Mouse (Mus musculus): Measurements from ENCODE around the gene Gm5414.

GRCm38 (mm10) chr15:101575506-101575905 is 52.5 kb downstream of the Gm5414 start:
- TF ChIP-seq POLR2A (IDR thresholded peaks at IDR 0.05; ENCODE audit: low read depth, low read length) (no peak), CTCF (conservative IDR thresholded peaks at IDR 0.05; ENCODE audit: insufficient read depth, insufficient read length, low read depth, low read length) (no peak)
